Mouse (Mus musculus) regulatory T cell (primary cell): Measurements from ENCODE around the gene Spock2.

Experiments
- in situ Hi-C: fragments of 300-600 bp; cut with MboI, MseI; formaldehyde crosslinking; loops from one replicate; pipeline ENCODE4 v1.15.1; 2025; ENCODE audit warnings: high pct_unique_total_duplicates

The Spock2 gene

DNA sequence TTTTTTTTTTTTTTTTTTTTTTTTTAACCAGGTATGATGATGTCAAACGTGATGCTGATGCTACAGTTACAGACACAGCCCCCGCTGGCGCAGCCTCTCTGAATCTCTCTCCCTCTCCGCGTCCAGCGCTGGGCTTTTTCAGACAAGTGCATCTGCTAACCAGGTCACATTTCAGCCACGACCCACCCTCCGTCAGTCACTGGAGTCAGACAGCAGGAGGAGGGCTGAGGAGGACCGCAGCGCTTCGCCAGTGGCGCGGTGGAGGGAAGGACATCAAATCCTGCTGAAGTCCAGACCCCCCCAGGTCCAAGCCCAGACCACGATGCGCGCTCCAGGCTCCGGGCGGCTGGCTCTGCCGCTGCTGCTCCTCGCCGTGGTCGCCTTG lies at the start of gene Spock2:
Spock2 (plus strand) TSS at position 74 of the 385 bp plus-strand sequence.
- in situ Hi-C loops, result loop anchor here (10.0 kb wide), 1 partner anchor 221 kb away; no protein-coding TSS in a partner anchor

DNA sequence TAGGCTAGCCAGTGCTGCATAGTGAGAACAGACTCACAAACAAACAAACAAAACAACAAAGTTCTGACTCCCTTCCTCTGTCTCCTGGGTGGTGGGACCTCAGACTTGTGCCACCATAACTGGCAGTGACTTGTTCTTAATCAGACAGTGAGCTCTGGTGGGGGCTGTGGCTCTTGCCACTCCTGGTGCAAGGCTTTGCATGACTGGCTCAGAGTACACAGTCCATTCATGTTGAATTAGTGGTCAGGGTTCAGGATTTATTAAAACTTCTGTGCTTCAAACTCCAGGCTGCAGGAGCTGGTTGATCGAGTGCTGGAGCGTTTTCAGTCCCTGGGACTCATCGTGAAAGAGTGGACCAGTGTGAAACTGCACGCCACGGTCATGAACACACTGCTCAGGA lies 43.8 kb upstream of the Spock2 start:
- in situ Hi-C loops, result no loop called here

DNA sequence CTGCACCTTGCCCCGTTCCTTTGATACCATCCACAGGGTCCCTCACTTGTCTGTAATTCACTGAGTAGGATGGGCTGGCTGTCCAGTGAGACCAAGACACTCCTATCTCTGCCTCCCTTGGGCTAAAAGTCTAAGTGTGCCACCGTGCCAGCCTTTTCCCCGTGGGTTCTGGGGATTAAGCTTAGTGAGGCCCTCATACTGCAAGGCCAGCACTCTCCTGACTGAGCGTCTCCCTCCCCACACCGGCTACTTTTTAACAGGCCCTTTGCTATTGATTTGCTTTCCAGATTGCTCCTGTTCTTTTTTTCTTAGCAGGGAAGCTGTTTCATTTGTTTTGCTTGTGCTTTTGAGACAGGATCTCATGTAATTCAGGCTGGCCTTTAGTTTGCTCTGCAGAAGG lies 43.1 kb upstream of the Spock2 start:
- in situ Hi-C loops, result no loop called here

DNA sequence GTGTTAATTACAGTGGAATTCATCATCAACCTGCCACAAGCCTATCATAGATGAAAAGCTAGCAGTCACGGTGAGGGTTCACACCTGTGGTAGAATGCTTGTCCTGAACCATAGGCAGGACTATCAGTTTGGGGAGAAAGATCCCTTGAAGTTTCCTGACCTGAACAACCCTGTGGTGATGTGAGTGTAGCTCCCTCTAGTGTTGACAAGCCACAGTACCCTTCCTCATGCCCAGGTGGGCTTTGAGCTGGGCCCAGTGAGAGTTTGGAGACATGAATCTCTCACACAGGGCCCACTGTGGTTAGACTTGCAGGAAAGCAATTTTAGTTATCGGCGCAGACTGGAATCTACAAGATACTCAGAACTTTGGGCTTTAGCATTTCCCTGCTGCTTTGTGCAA lies 39.5 kb upstream of the Spock2 start:
- in situ Hi-C loops, result no loop called here

DNA sequence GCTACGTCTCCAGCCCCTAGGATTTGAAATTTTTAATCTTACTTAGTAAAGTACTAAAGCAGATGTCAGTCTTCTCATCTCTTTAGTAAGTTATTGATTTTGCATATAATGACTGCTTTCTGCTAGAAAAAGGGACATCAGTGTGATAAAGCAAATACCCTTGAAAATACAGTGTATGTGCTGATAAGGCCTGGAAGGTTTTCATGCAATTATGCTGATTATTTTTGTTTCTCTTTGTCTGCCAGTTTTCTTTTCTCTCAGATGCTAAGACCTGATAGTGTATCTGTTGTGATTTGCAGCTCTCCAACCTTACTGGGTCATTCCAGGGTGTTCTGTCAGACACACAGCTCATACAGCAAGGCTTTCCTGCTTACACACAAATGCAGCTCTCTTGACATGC lies 30.9 kb upstream of the Spock2 start:
- in situ Hi-C loops, result no loop called here

DNA sequence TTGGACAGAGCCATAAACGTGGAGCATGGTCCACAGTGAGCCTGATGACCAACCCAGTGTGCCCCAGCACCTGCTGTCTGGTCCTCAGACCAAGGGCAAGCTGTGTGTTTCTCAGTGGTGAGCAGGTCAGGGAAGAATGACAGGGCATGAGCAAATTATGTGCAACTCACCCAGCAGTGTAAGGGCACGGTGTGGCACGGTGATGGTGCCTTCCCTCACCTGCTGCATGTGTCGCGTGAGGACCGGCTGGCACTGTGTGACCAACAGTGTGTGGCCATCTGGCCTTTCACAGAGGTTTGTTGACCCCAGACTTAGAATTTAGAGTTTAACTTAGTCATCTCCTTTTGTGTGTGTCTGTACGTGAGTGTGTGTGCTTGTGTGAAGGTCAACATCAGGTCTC lies 28.8 kb upstream of the Spock2 start:
- in situ Hi-C loops, result no loop called here

DNA sequence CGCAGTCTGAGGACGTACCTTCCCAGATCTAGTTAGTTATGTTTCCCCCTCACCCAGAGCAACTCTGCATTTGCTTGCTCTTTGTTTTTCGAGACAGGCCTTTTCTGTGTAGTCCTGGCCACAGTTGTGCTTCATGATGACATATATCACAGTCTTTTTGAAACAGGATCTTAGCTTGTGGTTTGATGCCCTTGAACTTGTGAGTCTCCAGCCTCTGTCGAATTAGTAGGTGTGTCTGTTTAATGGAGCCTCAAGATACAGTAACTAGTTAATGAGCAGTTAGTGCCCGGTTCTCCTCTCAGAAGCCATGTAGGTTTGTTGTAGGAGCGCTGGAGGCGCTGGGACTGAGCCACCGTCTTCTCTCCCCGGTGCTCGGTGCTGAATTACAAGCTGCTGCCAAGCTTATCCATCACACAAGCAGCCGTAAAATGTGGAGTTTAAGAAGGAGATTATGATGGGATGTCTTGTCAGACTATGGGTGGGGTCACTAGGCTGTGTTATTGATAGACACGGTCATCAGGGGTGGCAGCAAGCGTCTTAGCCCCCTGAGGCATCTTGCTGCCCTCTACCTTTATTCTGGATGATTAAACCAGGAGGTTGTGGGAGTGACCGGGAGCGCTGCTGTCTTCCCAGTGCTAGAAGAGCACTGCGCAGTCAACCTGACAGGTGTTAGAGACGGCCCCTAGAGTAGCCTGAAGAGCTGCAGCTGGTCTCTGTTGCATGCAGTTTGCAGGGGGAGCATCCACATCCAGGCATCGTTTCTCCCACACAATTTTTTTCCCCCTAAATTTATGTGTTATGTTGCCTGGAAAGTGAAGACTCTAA lies 28.1 kb upstream of the Spock2 start:
- in situ Hi-C loops, result no loop called here

DNA sequence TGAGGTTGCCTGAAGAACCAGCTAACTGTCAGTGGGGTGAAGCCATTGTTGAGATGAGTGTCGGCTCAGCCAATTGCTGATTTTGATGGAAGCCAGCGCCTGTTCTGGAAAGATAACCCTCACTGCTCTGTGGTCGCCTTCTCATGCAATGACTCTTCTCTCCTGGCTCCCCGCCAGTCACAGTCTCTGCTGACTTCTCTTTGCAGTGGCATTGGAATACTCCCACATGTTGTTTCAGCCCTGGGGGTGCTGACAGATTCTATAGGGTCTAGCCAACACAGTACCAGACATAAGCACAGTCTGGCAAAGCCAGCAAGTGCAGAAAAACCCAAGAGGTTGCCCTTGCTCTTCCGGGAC lies 27.5 kb upstream of the Spock2 start:
- in situ Hi-C loops, result no loop called here

DNA sequence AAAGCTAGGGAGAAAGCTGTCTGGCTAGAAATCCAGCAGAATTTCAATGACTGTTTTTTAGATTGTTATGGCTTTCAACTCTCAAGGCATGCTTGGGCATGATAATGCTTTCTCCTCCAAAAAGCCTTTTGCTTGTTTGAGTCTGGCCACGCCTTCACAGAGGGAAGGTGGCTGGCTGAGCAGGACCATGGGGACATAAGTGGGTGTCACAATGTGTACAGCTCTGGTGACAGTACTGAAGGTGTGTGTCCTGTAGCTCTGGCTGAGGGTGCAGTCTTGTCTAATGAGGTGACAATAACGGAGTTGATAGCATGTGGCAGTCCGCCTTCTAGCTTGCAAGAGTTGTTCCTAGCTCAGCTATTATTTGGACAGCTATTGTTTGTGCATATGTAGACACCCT lies 25.8 kb upstream of the Spock2 start:
- in situ Hi-C loops, result no loop called here

DNA sequence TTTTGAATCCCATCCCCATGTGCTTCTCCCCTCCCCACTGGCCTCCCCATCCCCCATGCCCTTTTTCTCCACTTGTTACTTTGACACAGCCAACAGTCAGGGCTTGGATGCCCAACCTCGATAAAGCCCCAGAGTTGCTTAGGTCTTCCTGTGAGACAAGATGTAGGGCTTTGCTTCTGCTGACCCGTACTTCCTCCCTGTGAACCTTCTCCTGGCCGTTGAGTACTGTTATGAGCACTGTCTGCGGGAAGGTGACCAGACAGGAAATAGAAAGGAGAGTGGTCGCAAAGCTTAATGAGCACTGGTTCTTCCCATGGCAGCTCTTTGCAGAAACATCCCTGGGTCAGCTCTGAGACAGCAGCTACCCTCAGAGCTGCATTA lies 25.4 kb upstream of the Spock2 start:
- in situ Hi-C loops, result no loop called here

DNA sequence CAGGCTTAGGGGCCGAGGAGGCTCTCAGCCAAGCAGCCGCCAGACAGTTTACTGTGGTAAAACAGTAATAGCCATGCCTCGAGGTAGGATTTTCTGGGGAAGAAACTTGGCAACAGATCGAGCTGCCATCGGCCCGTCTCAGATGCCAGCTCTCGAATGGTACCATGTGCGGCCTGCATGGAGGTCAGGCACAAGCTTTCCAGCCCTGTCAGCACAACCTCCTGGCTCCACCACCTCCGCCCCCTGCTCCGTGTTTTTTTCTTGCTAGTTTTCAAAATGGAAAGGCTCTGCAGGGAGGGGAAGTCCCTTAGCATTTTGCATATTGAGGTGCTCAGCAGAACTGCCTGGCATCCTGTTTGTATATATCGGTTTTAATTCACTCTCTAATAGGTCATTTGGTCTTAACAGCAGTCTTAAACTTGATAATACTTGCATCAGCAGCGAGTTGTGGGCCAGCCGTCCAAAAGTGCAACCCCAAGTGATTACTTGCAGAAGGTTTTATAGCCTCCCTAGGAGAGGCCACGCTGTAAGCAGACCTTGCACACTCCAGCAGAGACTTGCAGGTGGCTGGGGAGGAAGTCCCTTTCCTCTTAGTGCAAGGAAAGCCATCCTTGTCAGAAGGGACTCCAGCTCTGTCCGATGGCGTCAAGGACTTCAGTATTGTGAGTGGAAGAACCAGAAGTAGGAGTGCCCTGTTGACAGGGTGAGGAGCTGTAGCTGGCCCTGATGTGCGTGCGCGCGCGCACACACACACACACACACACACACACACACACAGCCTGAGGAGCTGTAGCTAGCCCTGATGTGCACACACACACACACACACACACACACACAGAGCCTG lies 24.8 kb upstream of the Spock2 start:
- in situ Hi-C loops, result no loop called here

DNA sequence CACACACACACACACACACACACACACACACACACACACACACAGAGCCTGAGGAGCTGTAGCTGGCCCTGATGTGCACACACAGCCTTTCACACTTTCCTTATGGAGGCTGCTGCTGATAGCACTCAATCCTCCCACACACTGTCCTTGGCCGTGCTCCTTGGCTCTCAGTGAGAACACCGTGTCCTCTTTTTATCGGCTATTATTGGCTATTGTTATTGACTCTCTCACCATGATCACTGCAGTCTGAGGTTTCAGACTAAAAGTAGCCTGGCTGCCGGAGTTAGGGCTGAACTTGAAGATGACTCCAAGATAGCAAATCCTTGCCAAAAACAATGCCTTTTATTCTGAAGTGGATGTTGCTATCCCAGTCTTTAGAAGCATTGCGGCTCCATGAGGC lies 24.1 kb upstream of the Spock2 start:
- in situ Hi-C loops, result no loop called here

DNA sequence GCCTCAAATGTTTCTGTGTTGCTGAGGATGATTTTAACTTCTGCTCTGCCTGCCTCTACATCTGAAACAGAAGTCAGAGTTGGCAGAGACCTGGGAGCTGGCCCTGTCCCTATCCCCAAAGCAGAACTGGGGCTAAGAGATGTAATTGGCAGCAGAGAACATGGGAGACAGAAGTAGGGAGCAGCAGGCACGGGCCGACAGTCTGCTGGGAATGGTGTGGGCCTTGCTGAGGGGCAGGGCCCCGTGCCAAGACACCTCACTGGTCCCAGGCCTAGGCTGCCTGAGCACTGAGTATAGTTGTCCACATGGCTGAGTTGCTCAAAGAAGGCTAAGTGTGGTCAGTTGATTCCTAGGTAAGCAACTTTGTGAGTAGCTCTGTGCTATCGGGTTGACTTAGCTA lies 22.0 kb upstream of the Spock2 start:
- in situ Hi-C loops, result no loop called here

DNA sequence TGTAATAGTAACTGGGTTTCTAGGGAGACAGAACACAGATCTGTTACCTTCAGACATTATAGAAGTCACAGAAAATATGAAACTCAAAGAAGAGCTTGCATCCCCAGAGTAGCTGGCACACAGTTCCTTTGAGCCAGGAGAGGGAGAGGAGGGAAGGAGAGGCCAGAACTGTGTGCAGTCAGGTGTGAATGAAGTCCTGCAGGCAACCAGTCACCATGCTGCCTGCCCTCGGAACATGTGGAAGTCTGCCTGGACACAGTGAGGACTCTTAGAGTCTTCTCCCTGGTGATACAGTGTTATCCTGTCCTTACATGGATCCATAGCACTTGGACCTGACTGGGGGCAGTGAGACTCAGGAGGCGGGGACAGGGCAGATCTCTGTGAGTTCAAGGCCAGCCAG lies 13.7 kb upstream of the Spock2 start:
- in situ Hi-C loops, result no loop called here

DNA sequence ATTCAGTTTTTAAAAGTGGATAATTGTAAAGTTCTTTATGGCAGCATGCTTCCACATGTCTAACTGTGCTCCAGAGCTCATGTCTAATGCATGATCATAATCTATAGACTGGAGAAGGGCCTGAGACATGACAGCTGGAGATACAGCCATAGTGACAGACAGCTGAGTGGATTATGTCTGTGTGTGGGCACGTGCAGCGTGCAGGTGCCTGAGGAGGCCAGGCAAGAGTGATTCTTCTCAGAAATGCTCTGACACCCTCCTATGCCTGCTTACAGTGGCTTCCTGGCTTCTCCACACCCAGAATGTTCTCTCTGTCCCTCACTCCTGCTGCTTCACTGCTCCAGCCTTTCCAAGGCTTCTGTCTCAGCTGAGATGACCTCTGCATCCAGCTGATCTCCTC lies 12.3 kb upstream of the Spock2 start:
- in situ Hi-C loops, result no loop called here

DNA sequence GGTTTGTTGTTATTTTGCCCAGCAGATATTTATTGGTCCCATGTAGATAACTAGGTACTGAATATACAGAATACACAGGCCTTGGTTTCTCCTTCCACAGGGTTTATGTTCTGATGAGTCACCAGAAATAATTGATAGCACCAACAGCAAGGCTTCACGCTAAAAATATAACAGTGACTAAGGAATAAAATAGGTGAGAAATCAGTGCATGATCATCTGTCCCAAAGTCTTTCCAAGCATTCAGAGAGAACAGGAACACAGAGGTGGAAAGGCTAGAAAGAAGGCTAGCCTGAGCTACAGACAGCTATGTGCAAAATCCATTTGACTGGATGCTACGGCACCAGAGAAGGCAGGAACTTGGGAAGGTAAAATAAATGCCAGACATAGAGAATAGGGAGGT lies 10.5 kb upstream of the Spock2 start:
- in situ Hi-C loops, result no loop called here

DNA sequence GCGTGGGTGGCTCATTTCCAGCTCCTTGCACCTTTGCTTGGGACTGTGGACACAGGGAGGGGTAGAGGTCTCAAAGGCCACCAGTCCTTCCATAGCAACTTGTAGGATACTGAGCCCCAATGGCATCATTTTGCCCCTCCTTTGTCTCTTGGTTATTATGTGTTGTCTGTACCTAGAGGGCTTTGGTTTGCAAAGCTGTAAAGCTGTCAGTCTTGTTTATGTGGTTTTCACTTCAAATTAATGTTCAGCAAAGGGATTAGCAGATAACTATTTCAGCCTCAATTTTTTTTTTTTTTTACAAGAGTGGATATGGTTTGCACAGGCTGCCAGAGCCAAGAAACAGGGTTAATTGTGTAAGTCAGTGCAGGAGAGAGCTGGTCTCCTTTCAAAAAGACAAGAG lies 9.7 kb upstream of the Spock2 start:
- in situ Hi-C loops, result no loop called here

DNA sequence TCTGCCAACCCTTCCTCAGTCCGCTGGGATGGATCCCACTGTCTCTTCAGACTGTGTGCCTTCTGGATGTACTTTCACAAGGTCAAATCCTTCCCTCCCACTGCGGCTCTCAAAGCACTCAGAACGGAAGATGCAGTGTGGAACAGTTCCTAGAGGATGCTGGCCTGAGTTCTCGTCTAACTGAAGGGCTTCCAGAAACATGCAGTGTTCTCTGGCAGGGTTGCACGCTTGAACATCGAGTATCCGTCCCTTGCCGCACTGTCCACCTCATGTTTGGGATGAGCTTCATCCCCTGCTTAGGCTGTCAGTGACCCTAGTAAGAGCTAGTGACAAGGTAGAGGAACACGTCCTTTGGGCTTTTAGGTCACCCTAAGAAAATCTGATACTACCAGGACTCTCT lies 8.9 kb upstream of the Spock2 start:
- in situ Hi-C loops, result no loop called here

DNA sequence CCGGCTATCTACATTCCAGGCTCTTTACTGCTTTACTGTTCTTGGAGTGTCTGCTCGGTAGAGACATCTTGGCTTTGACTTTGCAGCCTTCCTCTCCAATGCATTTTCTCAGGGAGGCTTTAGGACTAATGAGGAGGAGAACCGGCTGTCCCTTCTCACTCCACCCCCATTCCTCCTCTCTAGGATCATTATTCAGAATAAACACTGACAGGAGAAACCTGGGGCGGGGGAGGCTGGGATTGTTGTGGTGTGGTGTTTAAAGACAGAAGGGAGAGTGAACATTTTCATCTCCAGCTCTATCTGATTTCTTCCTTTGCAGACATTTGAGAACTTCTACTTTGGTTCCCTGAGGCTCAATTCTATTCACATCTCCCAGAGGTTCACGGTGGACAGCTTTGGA lies 8.2 kb upstream of the Spock2 start:
- in situ Hi-C loops, result no loop called here

DNA sequence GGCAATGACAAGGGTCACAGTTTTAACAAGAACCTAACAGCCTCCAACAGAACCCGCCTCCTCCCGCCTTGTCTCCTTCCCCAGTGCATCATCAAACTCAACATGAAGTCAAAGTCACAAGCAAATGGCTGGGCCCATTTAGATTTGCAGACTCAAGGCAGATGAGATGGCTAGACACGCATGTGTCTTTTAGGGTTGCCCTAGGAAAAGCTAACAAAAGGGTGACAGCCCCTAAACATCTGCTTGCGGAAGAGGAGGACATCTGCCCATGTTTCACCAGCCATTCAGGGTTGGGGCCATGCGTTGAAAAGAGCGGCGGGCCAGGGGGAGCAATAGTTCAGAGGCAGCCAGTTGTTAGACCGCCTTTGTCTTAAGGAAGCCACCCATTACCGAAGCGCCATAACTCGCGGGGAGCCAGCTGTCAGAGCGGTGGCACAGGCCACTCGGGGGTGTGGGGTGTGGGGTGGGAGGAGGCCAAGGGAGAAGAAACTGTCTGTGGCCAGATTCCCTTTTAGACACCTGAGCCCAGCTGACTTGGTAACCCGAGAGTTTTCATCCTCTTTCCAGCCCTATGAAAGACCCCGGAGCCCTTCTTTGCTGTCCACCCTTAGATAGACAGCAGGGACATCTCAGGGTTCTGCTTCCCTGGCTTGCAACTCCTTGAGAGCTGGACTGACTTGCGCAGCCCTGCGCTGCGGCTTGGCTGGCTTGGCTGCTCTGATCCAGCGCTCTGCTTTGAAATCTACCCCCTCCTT lies 451 bp upstream of the Spock2 start:
- in situ Hi-C loops, result loop anchor here (10.0 kb wide), 1 partner anchor 221 kb away; no protein-coding TSS in a partner anchor

DNA sequence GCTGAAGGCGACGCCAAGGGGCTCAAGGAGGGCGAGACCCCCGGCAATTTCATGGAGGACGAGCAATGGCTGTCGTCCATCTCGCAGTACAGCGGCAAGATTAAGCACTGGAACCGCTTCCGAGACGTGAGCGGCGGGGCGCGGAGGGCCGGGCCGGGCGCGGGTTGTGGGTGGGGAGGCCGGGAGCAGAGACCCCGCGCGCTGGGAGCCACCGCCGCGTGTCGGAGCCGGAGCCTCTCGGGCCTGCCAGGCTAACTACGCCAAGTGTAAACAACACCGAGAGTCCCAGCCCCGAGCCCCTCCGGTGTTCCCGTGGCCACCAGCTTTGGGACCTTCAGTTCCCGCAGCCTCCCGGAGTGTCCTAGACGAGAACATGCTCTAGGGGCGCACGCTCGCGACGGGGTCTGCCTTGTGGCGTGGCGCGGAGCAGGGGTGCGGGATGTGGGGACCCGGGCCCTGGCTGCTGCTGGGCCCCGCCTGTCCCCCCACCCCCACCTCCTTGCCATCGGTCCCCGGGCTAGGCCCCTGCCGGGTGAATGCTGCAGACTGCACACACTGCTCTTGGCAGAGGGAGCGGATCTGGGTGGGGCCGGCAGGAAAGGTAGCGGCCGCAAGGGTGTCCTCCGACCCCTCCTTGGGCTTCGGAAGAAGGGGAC lies 640 bp downstream of the Spock2 start:
- in situ Hi-C loops, result loop anchor here (10.0 kb wide), 1 partner anchor 222 kb away; no protein-coding TSS in a partner anchor

DNA sequence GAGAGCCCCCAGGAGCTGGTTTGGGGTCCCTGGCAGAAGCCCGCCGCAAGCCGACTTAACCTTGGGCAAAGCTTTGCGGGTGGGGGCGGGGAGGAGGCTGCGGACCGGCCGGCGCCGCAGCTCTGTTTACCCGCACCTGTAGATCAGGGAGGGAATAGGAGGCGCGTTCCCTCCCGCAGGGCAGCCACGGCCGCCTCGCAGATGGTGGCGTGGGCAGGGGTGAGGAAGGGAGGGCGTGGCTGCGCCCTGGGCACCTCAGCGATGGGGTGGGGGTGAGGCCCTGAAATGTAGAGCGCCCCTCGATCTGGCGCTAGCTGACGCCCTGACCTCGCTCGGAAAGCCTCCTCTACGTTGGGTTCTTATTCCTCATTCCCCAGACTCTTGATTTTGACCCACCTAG lies 1.4 kb downstream of the Spock2 start:
- in situ Hi-C loops, result loop anchor here (10.0 kb wide), 1 partner anchor 223 kb away; no protein-coding TSS in a partner anchor
